Mouse (Mus musculus) heart, postnatal 14 days (tissue): ENCODE data around the gene 2010111I01Rik. TPM values are rescaled to one million over a fixed set of nuclear protein-coding genes. Genes with fewer than 3 reads are reported as not detected.
"Not testable (repeated sequence)": the region's sequence is repeated elsewhere in the genome, so short reads cannot be mapped to it uniquely, and the experiment has no call there.

Experiments
- DNase-seq, 2 experiments: peaks; one replicate each; pipeline ENCODE4 v3.0.0; 2021 to 2022
- intact Hi-C: fragments of 180-260 bp; cut with DNase I; formaldehyde crosslinking; loops from one replicate; pipeline ENCODE4 v1.15.1; 2025
- total RNA-seq, 2 experiments: library from RNA; stranded (reverse); gene quantifications; 2 replicates each; pipeline ENCODE4 v1.2.3; 2021

2010111I01Rik gene
- total RNA-seq, 2 experiments from 2014 or later: 109 to 114 TPM

DNA sequence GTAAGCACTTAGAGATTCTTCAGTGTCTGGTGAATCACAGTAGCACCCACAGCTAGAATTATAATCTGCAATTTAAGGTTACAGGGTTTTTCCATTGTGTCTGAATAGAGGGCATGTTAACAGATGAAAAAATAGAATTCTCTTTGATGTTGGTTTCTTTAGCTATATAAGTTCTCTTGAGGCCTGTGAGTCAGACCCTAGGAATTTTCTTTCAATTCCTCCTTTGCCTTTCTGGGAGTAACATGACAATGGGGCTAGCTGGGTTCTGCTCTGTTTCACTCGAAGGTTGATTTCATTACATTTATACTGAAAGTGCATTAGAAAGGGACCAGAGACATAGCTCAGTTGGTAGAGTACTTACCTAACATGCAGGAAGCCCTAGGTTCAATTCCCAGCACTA, 101.9 kb downstream of the 2010111I01Rik start:
- intact Hi-C loops: no loop called here
- DNase-seq: no peak

GRCm38 (mm10) chr13:63068371-63069136, 103.9 kb downstream of the 2010111I01Rik start:
- intact Hi-C loops: no loop called here
- DNase-seq: no peak

GRCm38 (mm10) chr13:63071874-63072273, 107.2 kb downstream of the 2010111I01Rik start:
- intact Hi-C loops: no loop called here
- no peak for DNase-seq

DNA sequence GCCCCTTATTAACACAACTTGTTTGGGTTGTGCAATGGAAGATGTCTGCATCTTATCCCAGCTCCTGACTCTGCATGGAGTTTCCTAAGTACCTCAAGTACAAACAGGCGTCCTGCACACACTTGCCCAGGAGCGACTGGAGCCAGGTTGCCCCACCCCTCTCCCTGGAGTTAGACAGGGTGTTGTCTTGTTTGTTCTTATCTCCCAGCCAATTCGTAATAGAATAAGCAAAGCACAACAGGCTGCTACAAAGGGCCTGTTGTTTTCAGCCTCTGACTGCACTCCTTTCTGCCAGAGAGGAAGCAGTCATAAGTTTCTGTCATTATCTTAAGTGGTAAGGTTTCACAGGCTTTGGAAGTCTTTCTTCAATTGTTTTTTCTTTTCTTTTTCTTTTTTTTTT, 107.7 kb downstream of the 2010111I01Rik start:
- intact Hi-C loops: no loop called here
- DNase-seq: peak; percentile 35 to 42

DNA sequence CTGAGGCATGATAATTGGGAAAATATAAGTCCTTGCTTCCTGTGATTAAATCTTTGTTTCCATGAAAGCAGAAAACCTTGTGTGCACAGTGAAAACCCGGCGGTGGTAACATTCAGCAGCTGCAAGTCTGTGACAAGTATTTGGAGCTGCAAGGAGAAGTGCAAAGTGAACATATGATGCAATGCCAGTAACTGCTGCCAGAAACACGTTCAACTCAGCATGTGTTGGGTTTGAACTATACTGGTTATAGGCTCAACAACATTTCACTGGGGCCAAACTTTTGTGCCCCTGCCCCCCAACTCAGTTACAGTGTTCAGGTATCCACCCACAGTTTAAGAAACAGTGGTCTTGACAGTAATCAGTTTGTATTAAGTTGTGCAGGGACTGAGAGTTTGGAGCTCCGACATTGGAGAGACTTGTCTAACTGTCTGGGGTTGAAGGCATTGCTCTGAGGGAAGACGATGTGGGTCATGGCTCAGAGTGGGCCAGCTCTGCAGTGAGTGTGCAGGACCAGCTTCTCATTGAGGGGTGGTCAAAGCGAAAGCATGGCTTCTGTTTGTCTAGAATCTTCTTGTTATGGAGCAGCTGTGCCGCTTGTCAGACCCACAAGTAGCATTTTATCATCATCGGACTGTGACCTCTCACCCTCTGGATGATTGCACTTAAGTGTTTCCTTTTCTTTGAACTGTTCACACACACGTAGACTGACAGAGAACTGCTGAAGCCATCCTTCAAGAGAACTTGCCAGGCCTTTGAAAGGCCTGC, 109.4 kb downstream of the 2010111I01Rik start:
- intact Hi-C loops: no loop called here
- peak; percentile 44 to 52 for DNase-seq

- no peak for DNase-seq
- intact Hi-C loops: no loop called here
These were observed 109.9 kb downstream of the 2010111I01Rik start for GRCm38 (mm10) chr13:63074676-63074991.

GRCm38 (mm10) chr13:63075331-63075855, 110.7 kb downstream of the 2010111I01Rik start:
- intact Hi-C loops: no loop called here
- no peak for DNase-seq

DNA sequence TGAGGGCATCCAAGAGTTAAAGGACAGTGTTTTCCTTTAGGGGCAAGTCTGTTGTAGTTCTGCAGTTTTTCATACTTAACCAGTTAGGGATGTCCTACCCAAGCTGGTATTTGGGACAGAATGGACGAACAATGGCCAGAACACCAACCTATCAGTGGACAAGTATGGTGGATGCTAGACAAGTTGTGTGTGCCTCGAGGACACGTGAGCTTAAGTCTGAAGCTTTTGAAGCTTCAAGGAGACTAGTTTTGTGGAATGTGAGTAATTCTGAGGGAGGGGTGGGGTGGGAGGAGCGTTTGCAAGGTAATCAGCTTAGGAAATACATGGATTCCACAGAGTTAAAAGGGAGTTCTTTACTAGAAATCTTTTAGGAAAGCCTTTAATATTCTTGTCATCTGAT, 115.5 kb downstream of the 2010111I01Rik start:
- intact Hi-C loops: no loop called here
- DNase-seq: no peak

GRCm38 (mm10) chr13:63080823-63081222, 116.1 kb downstream of the 2010111I01Rik start:
- intact Hi-C loops: no loop called here
- DNase-seq: no peak

- intact Hi-C loops: no loop called here
These were observed 118.0 kb downstream of the 2010111I01Rik start for GRCm38 (mm10) chr13:63082555-63083136.

DNA sequence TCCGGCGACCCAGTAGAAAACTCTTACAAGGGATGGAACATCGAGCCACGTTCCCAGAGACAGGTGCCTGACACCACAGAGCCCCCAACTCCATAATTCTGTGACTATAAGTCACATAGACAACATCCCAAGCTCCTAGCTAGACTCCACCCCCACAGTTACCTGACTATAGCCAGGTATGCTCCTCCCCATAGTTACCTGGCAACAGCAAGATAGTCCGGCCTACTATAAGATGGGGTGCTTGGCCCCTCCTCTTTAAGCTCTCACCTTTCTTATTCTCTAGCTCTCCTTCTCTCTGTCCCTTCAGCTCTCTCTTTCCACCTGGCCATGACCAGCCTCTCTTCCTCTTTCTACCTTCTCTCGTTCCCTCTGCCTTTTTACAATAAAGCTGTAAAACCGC, 118.4 kb downstream of the 2010111I01Rik start:
- DNase-seq, intact Hi-C loops: not testable (repeated sequence)

More at GRCm38 (mm10) chr13:63082555-63083136, 118.0 kb downstream of the 2010111I01Rik start:
- DNase-seq: no peak

GRCm38 (mm10) chr13:63083663-63084062, 119.0 kb downstream of the 2010111I01Rik start:
- intact Hi-C loops: no loop called here
- no peak for DNase-seq

GRCm38 (mm10) chr13:63087865-63088683, 123.4 kb downstream of the 2010111I01Rik start:
- intact Hi-C loops: no loop called here
- DNase-seq: no peak

DNA sequence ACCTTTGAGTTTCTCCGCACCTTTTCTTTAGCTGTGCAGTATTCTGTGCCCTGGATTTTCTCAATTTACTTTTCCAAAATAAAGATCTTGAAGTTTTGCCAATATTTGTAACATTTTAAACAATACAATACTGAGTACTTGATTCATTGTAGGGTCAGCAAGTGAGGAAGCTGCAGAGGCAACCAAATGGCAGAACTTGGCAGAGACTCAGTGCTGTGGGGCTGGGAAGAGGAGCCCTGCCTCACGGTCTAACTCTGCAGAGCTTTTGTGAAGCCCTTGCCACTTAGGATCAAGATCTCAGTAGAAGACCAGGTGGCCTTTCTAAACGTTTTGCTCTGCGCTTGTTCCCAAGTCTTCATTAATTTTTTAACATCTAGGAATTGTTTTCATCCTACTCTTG, 124.8 kb downstream of the 2010111I01Rik start:
- no peak for DNase-seq
- intact Hi-C loops: no loop called here

DNA sequence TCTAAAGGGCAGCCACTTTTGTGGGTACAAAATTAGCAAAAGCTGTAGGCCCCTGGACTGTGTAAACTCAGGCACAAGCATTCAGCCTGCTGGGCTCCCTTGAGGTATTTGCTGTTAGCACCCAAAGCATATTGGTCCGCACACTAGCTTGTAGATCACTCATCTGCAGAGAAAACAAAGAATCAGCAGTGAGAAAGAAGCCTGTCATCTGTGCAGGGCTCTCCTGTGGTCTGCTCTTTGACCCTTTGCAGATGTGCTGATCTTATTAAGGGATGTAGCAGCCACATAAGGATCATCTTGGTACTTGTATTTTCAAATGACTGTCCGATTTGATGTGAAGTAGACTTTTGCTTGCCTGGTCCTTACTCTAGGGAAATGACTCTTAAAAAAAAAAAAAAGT, 126.6 kb downstream of the 2010111I01Rik start:
- DNase-seq: no peak
- intact Hi-C loops: no loop called here

- DNase-seq: no peak
- intact Hi-C loops: no loop called here
These were observed 127.6 kb downstream of the 2010111I01Rik start for GRCm38 (mm10) chr13:63092299-63092698.

DNA sequence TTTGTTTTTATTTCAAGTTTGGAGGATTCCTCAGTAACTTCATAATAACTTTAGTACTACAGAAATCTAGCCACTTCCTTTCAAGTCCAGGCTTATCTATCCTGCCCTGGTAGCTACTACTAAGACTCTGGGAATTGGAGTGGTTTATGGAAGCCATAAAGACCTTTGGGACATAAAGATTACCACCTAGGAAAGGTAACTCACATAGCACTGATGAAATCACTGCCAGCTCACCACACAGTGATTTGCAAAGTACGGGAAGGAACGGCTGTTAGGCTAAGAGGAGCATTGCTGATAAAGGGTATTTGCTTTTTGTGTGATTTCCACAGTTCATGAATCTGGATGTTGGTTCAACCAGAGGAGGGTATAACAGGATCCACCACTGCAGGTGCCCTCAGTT, 128.2 kb downstream of the 2010111I01Rik start:
- intact Hi-C loops: no loop called here
- DNase-seq: no peak

GRCm38 (mm10) chr13:63093636-63094035, 128.9 kb downstream of the 2010111I01Rik start:
- no peak for DNase-seq
- intact Hi-C loops: loop anchor here (2.0 kb wide), 1 partner anchor 147 kb away; no protein-coding TSS in a partner anchor

DNA sequence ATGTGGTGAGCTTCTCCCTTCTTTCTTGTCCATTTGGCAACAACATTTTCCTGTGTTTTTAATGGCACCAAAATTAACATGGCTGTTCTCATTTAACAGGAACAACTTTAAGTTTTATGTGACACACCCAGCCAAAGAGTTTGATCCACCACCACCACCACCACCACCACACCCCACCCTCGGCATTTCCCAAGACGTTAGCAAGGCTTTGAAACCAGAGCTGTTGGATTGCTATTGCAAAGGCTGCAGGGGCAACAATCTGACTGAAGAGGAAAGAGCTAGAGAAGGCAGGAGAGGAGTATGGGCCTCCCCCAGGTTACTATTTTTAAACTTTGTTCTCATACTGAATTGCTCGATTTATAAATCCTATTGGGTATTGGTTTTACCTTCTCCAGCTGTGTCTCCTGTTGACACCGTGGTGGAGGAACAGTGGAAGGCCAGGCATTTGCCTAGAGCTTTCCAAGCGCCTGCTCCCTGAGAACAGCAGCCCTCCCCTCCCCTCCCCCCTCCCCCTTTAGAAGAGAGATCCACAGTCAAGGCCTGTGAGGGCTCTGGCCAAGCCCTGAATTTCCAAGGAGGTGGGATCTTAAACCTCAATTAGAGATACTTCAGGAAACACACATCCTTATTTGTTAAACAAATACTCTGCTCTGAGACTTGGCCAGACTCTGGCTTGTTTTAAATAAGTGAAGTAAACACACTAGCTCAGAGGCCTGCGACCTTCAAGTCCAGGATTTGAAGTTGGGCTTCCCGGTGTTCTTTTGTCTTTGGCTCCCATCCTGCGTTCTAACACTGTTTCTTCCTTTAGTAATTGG, 129.8 kb downstream of the 2010111I01Rik start:
- intact Hi-C loops: loop anchor here (2.0 to 5.0 kb wide), 2 partner anchors 47 to 146 kb away; no protein-coding TSS in a partner anchor
- no peak for DNase-seq
